Mouse (Mus musculus): ENCODE measurements around the gene Olfr711.
"Not testable (repeated sequence)": the region's sequence is repeated elsewhere in the genome, so short reads cannot be mapped to it uniquely, and the experiment has no call there.

Gene Olfr711

GRCm38 (mm10) chr7:106975353-106975752 lies at the start of gene Olfr711:
Olfr711 (minus strand) TSS chr7:106975453.
- no peak for DNase-seq (ENCODE audit: low spot score)

DNA sequence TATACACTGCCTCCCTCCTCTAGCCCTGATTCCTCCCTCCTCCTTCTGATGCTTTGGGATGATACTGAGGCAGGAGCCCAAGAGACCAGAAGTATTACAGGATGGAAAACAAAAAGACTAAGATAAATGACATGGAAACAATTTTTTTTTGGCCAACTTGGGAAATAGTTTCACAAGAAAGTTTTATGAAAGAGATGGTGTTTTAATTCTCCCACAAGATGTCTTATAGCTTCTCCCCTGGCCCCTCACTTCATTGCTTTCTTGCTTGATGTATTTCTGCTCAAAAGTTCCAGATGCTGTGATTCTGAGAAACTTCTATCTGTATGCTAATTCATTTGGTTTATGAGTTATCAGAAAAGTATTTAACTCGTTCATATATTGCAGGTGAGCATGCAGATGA lies 30.7 kb upstream of the Olfr711 start, which contains the start of gene Olfr2:
Olfr2 (minus strand) TSS at position 101 of the 400 bp plus-strand sequence.
- no peak for DNase-seq (ENCODE audit: low spot score)

- DNase-seq (ENCODE audit: low spot score), result no peak
Measured at GRCm38 (mm10) chr7:107004169-107004568, 28.9 kb upstream of the Olfr711 start.

- DNase-seq (ENCODE audit: low spot score), result no peak
Measured at GRCm38 (mm10) chr7:107000798-107001197, 25.5 kb upstream of the Olfr711 start.

DNA sequence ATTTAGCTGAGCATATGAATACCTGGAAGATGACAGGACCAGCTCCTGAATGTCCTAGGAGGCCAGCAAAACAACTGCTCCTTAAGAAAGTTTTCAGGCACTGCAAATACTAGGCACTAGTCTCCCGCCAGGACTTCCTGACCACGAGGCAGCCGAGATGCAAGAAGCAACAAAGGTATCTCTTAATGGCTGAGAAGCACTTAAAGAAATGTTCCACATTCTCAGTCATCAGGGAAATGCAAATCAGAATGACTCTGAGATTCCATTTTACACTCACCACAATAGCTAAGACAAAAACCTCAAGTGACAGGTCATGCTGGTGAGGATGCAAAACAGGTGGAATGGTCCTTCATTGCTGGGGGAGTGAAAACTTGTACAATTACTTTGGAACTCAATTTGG lies 10.0 kb upstream of the Olfr711 start:
- no peak for DNase-seq (ENCODE audit: low spot score)

DNA sequence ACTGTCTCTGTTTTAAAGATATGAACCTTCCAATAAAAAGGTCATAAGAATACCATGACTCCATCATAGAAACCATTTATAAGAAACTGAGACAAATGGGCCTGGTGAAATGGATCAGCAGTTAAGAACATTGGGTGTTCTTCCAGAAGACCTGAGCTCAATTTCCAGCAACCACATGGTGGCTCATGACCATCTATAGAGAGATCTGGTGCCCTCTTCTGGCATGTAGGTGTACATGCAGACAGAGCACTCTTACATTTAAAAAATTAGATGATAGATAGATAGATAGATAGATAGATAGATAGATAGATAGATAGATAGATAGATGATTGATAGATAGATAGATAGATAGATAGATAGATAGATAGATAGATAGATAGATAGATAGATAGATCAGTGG lies 7.8 kb downstream of the Olfr711 start:
- not testable (repeated sequence) for DNase-seq (ENCODE audit: low spot score)

- DNase-seq (ENCODE audit: low spot score), result no peak
Measured at GRCm38 (mm10) chr7:106963837-106964236, 11.4 kb downstream of the Olfr711 start, which contains the start of gene Olfr6. Olfr6 (minus strand) TSS chr7:106963937.

DNA sequence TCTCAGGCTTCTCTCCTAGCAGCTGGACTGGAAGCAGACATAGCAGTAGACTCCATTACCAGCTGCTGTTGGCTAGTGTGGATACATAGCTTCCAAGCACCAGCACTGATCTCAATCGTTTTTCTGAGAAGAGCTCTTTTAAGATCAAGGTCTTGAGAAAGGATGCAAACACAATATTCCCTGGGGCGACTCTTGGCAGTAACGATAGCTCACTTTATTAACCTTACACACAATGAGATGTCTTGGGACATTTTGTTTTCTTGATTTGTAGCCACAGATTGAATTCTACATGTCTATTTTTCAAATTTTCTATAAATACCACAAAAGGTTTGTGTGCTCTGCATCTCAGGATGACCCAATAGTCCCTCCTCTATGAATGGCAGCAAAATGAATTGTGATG lies 27.0 kb downstream of the Olfr711 start, which contains the start of gene Olfr710:
Olfr710 (minus strand) TSS at position 101 of the 400 bp plus-strand sequence.
- no peak for DNase-seq (ENCODE audit: low spot score)

DNA sequence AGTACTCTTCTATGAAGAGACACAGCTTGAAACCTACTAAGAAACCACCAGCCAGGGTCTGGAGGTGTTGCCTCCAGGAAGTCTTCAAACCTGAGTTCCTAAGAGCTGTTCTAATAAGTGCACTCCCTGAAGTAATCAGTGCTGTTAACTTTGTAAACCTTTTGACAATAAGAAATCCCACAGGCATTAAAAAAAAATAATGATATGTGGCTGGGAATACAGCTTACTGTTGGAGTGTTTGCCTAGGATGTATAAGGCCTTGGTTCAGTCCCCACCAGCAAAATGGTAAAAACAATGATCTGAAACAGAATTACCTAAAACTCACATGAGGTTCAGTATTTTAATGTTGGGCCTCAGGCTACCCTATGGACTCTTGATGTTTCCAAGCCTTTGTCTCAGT lies 43.1 kb downstream of the Olfr711 start, which contains the start of gene Olfr709-ps1:
Olfr709-ps1 (minus strand) TSS at position 101 of the 400 bp plus-strand sequence.
- no peak for DNase-seq (ENCODE audit: low spot score)

- DNase-seq (ENCODE audit: low spot score), result not testable (repeated sequence)
Measured at GRCm38 (mm10) chr7:106920961-106921360, 54.3 kb downstream of the Olfr711 start.
